Mouse (Mus musculus): Measurements from ENCODE around the gene Uaca. TPM values are rescaled to one million over a fixed set of nuclear protein-coding genes. Genes with fewer than 3 reads are reported as not detected.

Gene Uaca
- polyA plus RNA-seq, 1 experiment from 2014 or later: 16.9 TPM

DNA sequence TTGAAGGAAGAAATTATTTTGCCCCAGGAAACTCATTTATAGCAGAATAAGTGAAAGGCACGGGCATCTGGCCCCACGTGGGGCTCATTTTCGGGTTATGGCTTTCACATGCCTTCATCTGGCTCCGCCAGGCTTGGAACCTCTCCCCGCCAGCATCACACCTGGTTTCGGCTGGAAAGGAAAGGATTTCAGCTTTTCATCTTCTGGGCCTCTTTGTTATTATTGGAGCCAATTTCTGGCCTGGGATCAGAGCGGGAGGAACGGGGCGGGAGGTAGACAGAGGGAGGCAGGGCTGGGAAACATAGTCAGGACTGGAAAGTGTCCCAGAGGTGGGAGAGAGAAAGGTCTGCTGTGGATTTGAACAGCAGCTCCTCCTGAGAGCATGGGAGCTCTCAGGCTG, 132.0 kb downstream of the Uaca start:
- Histone ChIP-seq H3K27me3 (replicated peaks) (no peaks in the 10 kb centered on the region), H3K9me3 (replicated peaks) (no peaks in the 10 kb centered on the region), H3K27ac (replicated peaks) (no peak overlapping the region), H3K4me1 (peaks cover 15% of the 10 kb centered on the region), H3K9ac (replicated peaks) (no peak overlapping the region), H3K4me2 (no peak overlapping the region), H3K4me3 (replicated peaks) (no peak overlapping the region), H3K36me3 (no peaks in the 10 kb centered on the region)
- ATAC-seq (ENCODE audit: low FRiP score): no peak
- 54% methylated on average over 9 of the region's 9 CpGs for WGBS

DNA sequence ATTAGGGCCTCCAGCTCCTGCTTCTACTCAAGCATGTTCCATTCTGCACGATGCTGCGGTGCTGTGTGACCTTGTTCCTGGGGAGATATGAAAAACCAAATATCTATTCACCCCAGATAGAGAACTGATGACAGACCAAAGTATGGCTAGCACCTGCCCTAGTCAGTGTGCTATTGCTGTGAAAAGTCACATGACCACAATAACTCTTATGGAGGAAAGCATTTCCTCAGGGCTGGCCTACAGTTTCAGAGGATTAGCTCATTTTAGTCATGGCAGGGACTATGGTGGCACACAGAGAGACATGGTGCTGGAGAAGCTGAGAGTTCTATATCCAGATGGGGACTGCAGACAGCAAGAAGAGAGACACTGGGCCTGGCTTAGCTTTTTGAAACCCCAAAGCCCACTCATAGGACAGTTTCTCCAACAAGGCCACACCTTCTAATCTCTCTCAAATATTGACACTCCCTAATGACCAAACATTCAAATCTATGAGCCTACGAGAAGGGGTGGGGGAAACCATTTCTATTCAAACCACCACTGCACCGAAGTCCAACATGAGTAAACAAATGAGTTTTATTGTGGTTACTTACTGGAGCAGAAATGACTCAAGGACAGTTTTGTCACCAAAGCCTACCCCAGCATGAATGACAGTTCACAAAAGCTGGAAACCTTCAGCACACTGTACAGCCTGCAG, 135.1 kb downstream of the Uaca start:
- no peaks in the 10 kb centered on the region for H3K36me3 ChIP-seq
- H3K9ac ChIP-seq (replicated peaks): no peak overlapping the region
- no peak overlapping the region for H3K27ac ChIP-seq (replicated peaks)
- H3K27me3 ChIP-seq (replicated peaks): no peaks in the 10 kb centered on the region
- WGBS: 74% methylated on average over 4 of the region's 4 CpGs
- no peaks in the 10 kb centered on the region for H3K9me3 ChIP-seq (replicated peaks)
- peaks cover 15% of the 10 kb centered on the region for H3K4me1 ChIP-seq
- no peak overlapping the region for H3K4me2 ChIP-seq
- no peak for ATAC-seq (ENCODE audit: low FRiP score)
- no peak overlapping the region for H3K4me3 ChIP-seq (replicated peaks)

Other genes starting within 250 kb of the Uaca start
- 65.7 and 77.7 TPM in 2 replicates for gene Lrrc49, start 106.4 kb upstream of the Uaca start, polyA plus RNA-seq (2015; fragmentation: Nextera tagmentation; extraction: Ambion mirVana)
- 21.5 and 24.1 TPM in 2 replicates for gene Larp6, start 81.6 kb upstream of the Uaca start, polyA plus RNA-seq (2015; fragmentation: Nextera tagmentation; extraction: Ambion mirVana)

All from neural tube, embryonic 15.5 days (tissue).